Mouse (Mus musculus): ENCODE results near the gene Pon3.

- TF ChIP-seq POLR2A (IDR thresholded peaks at IDR 0.05; ENCODE audit: borderline replicate concordance, extremely low read depth, low read depth, low read length) (peak; percentile 16; the same call in 1 of the 2 replicates), CTCF (IDR thresholded peaks at IDR 0.05; ENCODE audit: insufficient read depth, low read length) (no peak)
Measured at GRCm38 (mm10) chr6:5297321-5298091, 41.4 kb upstream of the Pon3 start.

Measured in lung, adult 2 months (tissue).